8 mouse cellular contexts compared by ENCODE assay signal in the genomic region with DNA sequence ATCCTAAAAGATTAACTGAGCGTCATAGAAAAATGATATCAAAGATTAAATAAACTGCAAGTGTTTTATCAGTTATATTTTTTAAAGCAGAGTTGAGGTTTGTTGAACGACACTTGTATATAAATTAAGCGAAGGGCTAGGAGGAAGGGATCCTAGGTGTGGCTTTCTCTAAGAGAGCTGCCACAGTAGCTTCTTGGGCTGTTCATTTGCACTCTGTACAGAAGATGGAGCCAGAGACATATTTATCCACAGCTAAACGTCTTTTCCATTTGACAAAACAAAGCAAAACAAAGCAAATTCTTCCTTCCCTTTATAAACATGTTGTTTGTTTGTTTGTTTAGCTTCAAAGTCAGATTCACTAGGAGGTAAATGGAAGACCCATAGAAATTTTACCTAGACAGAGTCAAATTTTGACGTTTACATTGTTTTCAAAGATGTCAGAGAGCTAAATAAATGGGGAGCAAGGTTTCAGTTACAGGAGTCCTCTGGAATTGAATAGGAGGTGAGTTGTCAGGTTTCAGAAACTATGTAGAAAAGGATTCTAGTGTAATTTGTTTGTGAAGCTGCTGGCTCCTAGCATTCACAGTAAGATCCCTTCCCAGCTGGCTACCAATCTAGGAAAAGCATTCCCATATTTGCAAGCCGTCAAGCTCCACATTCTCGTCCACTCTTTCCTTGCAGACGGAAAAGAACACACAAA. TPM values are rescaled to one million over a fixed set of nuclear protein-coding genes. Genes with fewer than 3 reads are reported as not detected.
A peak's percentile ranks its signal among the peaks of the same experiment; 100 is the strongest.
DNase-seq lines count a peak whose midpoint lies in the region; ATAC-seq lines count a peak whose summit lies in the region.

No protein-coding gene starts in this region.

- no peaks in the 10 kb centered on the region for H3K4me1 ChIP-seq in intestine, embryonic 14.5 days (replicated peaks; ENCODE audit: control insufficient read depth, insufficient read depth, low read length)
- no peaks in the 10 kb centered on the region for H3K4me1 ChIP-seq in intestine, embryonic 15.5 days (replicated peaks)
- peaks cover 0 to 9% of the 10 kb centered on the region in 2 experiments; a peak in 2 of 4 replicates for H3K4me1 ChIP-seq in heart, embryonic 14.5 days (ENCODE audit: control insufficient read depth in 2 of 2, insufficient read depth in 2 of 2, low read length in 2 of 2)

- no peaks in the 10 kb centered on the region for H3K36me3 ChIP-seq in intestine, embryonic 14.5 days (ENCODE audit: control insufficient read depth, insufficient read depth, low read length)
- no peaks in the 10 kb centered on the region for H3K36me3 ChIP-seq in intestine, embryonic 15.5 days
- no peaks in the 10 kb centered on the region for H3K36me3 ChIP-seq in heart, embryonic 14.5 days (ENCODE audit: control insufficient read depth, insufficient read depth, low read length)

- ATAC-seq in intestine, embryonic 14.5 days (replicated peaks; ENCODE audit: low FRiP score, low TSS enrichment, low read depth) = no peak
- no peak for ATAC-seq in intestine, embryonic 15.5 days
- no peak for ATAC-seq in heart, embryonic 14.5 days (ENCODE audit: insufficient number of reproducible peaks, insufficient read depth, low FRiP score, low read depth)

- H3K27me3 ChIP-seq in intestine, embryonic 14.5 days (replicated peaks; ENCODE audit: control insufficient read depth, insufficient read depth, low read length) = no peaks in the 10 kb centered on the region
- no peaks in the 10 kb centered on the region for H3K27me3 ChIP-seq in intestine, embryonic 15.5 days (replicated peaks)
- H3K27me3 ChIP-seq in heart, embryonic 14.5 days (ENCODE audit: control insufficient read depth, insufficient read depth, low read length) = no peaks in the 10 kb centered on the region

- H3K4me2 ChIP-seq in intestine, embryonic 14.5 days (ENCODE audit: low read length) = peak overlapping the region; percentile 20; the same call in 1 of the 2 replicates
- no peak overlapping the region for H3K4me2 ChIP-seq in intestine, embryonic 15.5 days (replicated peaks)
- H3K4me2 ChIP-seq in heart, embryonic 14.5 days (ENCODE audit: low read length) = peak overlapping the region; percentile 52

- DNase-seq in intestine, embryonic 14.5 days (ENCODE audit: low spot score) = no peak
- DNase-seq in R1 (ENCODE audit: low read depth, low spot score) = peak; percentile 72
- DNase-seq in lung, postnatal 25 days (ENCODE audit: low spot score) = peak; percentile 35
- DNase-seq in ovary, postnatal 36 days (ENCODE audit: low spot score) = no peak
- no peak for DNase-seq in gastrocnemius, postnatal 10 days
- no peak for DNase-seq in layer of hippocampus, adult 8-10 months (ENCODE audit: low spot score in 2 of 2)

- H3K9ac ChIP-seq in intestine, embryonic 14.5 days (ENCODE audit: low read length) = no peak overlapping the region
- no peak overlapping the region for H3K9ac ChIP-seq in intestine, embryonic 15.5 days
- H3K9ac ChIP-seq in heart, embryonic 14.5 days (ENCODE audit: low read length) = 0 out of 2 replicates have a peak overlapping the region, but pooled peaks have one; percentile 32

- no peak overlapping the region for H3K4me3 ChIP-seq in intestine, embryonic 14.5 days (ENCODE audit: low read depth, low read length)
- no peak overlapping the region for H3K4me3 ChIP-seq in intestine, embryonic 15.5 days (replicated peaks)
- H3K4me3 ChIP-seq in heart, embryonic 14.5 days (ENCODE audit: control insufficient read depth in 1 of 2, insufficient read depth in 1 of 2, low read depth in 1 of 2, low read length in 2 of 2) = peak overlapping the region in 1 of 2 experiments; percentile 2; a peak in 1 of 4 replicates

- H3K9me3 ChIP-seq in intestine, embryonic 14.5 days (ENCODE audit: control insufficient read depth, low read length) = no peaks in the 10 kb centered on the region
- H3K9me3 ChIP-seq in intestine, embryonic 15.5 days = no peaks in the 10 kb centered on the region
- no peaks in the 10 kb centered on the region for H3K9me3 ChIP-seq in heart, embryonic 14.5 days (ENCODE audit: control insufficient read depth, low read length)

- H3K27ac ChIP-seq in intestine, embryonic 14.5 days (ENCODE audit: low read depth) = no peak overlapping the region
- no peak overlapping the region for H3K27ac ChIP-seq in intestine, embryonic 15.5 days
- no peak overlapping the region for H3K27ac ChIP-seq in heart, embryonic 14.5 days (replicated peaks in 1 of 2; ENCODE audit: control insufficient read depth in 1 of 2, insufficient read depth in 1 of 2, low read depth in 2 of 2, low read length in 2 of 2)

- 25% methylated on average over 8 of the region's 8 CpGs for WGBS in intestine, embryonic 14.5 days
- WGBS in intestine, embryonic 15.5 days = 20% methylated on average over 8 of the region's 8 CpGs
- 27% methylated on average over 8 of the region's 8 CpGs for WGBS in heart, embryonic 14.5 days

RNA-seq across cellular contexts. Expression of a gene that starts 4.0 kb away (rescaled TPM):
- 54.3 and 57.4 TPM in 2 replicates for polyA plus RNA-seq in intestine, embryonic 14.5 days (2014; fragmentation: Nextera tagmentation; extraction: Ambion mirVana)
- polyA plus RNA-seq in intestine, embryonic 15.5 days (2015; fragmentation: Nextera tagmentation; extraction: Ambion mirVana) = 38.6 and 43.2 TPM in 2 replicates
- 478 and 500 TPM in 2 replicates for polyA plus RNA-seq in heart, embryonic 14.5 days (2014; fragmentation: Nextera tagmentation; extraction: Ambion mirVana)
- total RNA-seq in gastrocnemius, postnatal 10 days (2021) = 10 to 100 TPM; 29.0 to 56.0 TPM
- total RNA-seq in layer of hippocampus, adult 8-10 months (2022) = 100 to 1,000 TPM; 241 to 286 (median 265) TPM

Comparison
In these comparisons a context has a peak if more than half of its experiments do, and no peak if none do; other contexts are left out.
1. DNase-seq: peak in R1 (single experiment) and lung, postnatal 25 days (single experiment); none in intestine, embryonic 14.5 days (single experiment), ovary, postnatal 36 days (single experiment), gastrocnemius, postnatal 10 days (single experiment) and layer of hippocampus, adult 8-10 months (0 of 2).